Mouse (Mus musculus) kidney, postnatal 36 days (tissue): Measurements from ENCODE around the gene Col6a1.
A peak's percentile ranks its signal among the peaks of the same experiment; 100 is the strongest.
"Not testable (repeated sequence)": the region's sequence is repeated elsewhere in the genome, so short reads cannot be mapped to it uniquely, and the experiment has no call there.

ENCODE experiments used
- DNase-seq, 2 experiments: peaks; one replicate each; pipeline ENCODE4 v3.0.0; 2021 to 2022; ENCODE audit warnings: mixed read lengths in 2 of 2

Col6a1 gene

DNA sequence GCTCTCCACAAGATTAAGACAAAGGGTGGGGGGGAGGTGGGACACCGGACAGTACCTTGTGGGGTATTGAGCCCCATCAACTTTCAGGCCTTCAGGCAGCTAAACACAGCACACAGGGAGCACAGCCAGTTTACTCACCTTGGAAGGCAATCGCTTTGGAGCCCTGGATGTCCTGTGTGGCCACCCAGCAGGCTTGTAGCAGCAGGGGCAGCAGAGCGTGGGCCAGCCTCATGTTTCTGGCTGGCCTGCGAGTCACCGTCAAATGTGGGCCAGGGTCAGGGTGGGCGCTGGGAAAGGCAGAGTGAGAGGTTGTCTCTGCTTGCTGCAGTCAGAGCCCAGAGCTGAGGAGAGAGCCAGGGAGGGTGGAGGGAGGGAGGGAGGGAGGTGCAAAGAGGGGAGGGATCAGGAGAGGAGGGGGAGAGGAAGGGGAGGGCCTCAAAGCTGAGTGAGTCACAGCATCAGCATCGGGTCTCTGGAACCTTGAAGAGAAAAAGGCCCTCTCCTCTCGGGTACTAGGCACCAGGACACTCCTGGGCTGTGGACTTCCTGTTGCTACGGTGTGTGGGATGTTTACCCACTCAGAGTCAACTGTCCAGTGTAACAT is at the start of gene Col6a1:
Gene Col6a1 (minus strand): TSS at position 487 of the 604 bp plus-strand sequence.
- DNase-seq = peak in 1 of 2 experiments; percentile 8

- no peak for DNase-seq
These were observed 45.7 kb upstream of the Col6a1 start for GRCm38 (mm10) chr10:76771624-76772023.

GRCm38 (mm10) chr10:76771086-76771485 is 45.1 kb upstream of the Col6a1 start:
- no peak for DNase-seq

GRCm38 (mm10) chr10:76769581-76769980 is 43.6 kb upstream of the Col6a1 start:
- DNase-seq = no peak

- DNase-seq = no peak
These were observed 40.2 kb upstream of the Col6a1 start for GRCm38 (mm10) chr10:76766196-76766595.

DNA sequence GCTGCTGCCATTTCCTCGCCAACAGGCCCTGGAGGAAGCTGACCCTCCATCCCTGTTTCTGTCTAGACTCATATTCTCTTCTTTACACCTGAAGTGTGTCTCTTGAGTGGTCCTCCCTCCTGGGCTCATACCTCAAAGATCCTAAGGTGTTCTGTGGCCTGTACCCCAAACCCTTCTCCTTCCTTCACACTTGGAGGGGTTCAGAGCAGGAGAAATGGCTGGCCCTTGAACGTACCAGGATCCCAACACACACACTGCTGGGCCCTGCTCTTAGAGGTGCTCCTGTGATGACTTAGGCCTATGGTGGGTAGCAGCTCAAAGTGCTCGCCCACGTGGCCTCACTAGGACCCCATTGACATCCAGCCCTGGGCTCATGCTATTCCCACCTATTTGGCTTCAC is 39.0 kb upstream of the Col6a1 start:
- DNase-seq = no peak

DNA sequence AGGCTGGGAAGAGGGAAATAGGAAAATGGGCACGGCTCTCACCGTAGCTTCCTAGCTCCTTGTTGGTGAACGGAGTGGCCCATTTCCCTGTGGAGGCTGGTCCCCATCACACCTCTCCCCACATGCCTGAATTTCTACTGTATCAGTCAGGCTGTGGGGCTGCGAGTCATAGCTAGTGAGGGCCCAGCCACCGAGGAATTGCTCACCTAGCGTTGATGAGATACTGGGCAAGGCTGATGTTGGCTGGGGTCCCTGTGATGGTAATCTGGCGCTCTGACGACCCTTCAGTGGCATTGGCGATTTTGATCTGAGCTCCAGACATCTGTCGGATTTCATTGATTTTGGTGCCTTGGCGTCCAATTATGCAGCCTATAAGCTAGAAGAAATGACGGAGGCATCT is 37.0 kb upstream of the Col6a1 start:
- no peak for DNase-seq

DNA sequence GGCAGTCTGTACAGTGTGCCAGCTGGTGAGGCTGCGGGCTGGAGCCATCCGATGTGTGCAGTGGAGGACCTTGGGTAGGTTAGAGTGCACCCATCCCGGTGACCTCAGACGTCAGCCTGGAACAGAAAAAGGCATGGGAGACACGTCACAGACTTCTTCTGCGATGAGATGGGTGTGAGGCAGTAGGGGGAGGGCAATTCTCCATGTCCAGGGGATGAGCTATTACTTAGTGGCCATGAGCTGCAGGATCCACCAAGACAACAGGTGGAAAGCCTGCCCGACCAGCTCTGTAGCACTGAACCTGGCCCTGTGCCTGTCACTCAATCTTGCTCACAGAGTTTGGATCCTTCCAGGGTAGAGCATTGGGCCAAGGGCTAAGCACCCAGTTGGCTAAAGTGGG is 36.4 kb upstream of the Col6a1 start:
- no peak for DNase-seq

- no peak for DNase-seq
These were observed 33.9 kb upstream of the Col6a1 start for GRCm38 (mm10) chr10:76759878-76760277.

- DNase-seq = no peak
These were observed 27.7 kb upstream of the Col6a1 start for GRCm38 (mm10) chr10:76753640-76754039.

GRCm38 (mm10) chr10:76744267-76744666 is 18.3 kb upstream of the Col6a1 start:
- DNase-seq = not testable (repeated sequence)

DNA sequence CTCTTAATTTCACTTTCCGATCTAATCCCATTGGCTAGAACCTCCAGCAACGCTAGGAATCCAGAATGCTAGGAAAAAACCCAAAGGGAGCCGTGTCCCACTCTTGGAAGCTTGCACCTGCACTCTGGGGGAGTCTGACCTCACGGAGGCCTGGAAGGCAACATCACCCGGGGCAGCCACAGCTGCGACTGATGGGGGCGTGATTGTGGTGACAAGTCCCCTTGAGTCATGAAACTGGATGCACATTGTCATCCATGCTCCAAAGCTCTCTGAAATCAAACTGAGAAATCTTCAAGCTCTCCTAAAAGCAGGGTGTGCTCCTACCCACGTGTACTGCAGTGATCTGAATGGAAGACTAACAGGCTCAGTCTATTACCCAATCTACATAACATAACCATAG is 10.8 kb upstream of the Col6a1 start:
- DNase-seq = no peak

GRCm38 (mm10) chr10:76734979-76735378 is 9.0 kb upstream of the Col6a1 start:
- peak; percentile 71 to 89 for DNase-seq

DNA sequence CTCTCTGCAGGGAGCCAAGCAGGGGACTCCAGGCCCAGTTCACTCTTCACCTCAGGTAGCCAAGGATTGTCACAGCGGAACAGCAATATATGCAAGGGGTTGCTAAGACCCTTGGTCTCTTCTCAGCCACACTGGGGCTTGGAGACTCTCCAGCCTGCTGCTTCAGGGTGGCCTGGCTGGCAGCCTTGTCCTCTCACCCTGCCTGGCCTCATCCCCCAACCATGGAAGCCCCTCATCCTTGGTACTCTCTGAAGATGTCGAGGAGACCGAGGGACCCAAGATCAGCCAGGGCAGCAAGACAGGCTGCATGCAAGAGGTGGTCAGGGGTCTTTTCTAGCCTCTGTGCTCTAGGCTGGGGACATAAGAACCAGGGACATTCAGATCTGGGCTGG is 7.7 kb upstream of the Col6a1 start:
- DNase-seq = no peak

GRCm38 (mm10) chr10:76732881-76733676 is 7.1 kb upstream of the Col6a1 start:
- peak; percentile 26 to 78 for DNase-seq

DNA sequence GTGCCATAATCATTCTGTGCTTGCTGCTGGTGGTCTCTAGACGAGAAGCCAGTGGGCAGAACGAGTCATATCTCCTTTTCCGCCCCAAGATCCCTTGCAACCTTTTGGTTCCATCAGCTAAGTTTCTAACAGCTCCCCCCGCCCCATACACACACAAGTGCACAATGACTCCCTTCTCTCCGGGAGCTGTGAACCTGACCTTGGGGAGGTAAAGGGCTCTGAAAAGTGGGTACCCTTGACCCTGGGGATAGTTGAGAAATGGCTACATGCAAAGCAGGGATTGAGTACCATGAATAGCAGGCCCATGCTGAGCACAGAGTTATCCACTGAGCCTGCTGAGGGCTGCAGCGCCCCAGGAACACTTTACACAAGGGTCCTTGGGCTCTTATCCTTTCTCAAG is 6.4 kb upstream of the Col6a1 start:
- DNase-seq = no peak

DNA sequence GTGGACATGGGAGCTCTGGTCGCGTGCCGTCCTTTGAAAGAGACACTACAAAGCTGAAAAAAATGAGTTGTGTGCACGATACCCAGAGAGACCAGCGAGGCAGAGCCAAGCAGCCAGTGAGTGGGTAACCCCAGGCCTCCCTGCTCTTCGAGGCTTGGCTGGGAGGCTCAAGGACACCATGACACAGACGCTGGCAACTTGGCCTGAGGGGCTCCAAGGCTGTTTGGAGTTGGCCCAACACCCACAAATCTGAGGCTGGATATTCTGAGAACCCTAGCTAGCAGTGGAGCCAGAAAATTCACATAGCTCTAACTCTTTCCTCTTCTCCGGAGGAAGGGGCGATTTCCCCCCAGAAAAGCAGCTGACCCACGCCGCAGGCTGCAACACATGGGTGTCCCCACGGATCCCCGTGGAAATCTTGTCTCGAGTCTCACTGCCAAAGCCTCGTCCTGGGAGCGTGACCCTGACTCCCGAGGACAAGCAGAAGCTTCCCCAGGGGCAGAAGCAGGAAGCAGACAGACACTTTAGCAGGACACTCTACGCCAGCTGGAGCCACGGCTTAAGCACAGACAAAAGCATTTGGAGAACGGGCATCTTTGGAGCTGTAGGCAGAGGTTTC is 5.8 kb upstream of the Col6a1 start:
- peak; percentile 11 to 18 for DNase-seq

- DNase-seq = no peak
These were observed 4.0 kb upstream of the Col6a1 start for GRCm38 (mm10) chr10:76729631-76730620.

DNA sequence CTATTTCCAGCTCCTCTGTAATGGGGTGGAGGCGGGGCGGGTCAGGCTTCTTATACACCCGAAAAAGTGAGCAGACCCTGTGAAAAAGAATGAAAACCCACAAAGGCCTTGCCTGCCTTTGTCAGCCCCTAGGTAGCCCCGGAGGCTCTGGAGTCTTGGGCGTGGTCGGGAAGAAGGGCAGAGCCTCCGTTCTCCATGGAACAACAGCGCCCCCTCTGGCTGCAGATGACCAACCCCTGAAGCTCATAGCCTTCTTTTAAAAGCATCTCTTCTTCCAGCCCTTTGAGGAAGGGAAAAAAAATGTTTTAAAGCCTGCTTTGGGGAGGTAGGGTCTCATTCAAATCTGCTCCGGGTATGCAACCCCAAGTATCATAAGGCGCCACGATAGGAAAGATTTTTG is 2.4 kb upstream of the Col6a1 start:
- peak; percentile 51 to 85 for DNase-seq

GRCm38 (mm10) chr10:76727301-76727700 is 1.3 kb upstream of the Col6a1 start:
- DNase-seq = no peak

GRCm38 (mm10) chr10:76726866-76727265 is 898 bp upstream of the Col6a1 start:
- no peak for DNase-seq

- DNase-seq = no peak
These were observed 871 bp downstream of the Col6a1 start for GRCm38 (mm10) chr10:76725097-76725496.

- no peak for DNase-seq
These were observed 1.7 kb downstream of the Col6a1 start for GRCm38 (mm10) chr10:76724231-76724736.
